Mouse (Mus musculus): ENCODE data around the gene Tnp1. TPM values are rescaled to one million over a fixed set of nuclear protein-coding genes. Genes with fewer than 3 reads are reported as not detected.

Gene Tnp1
- polyA plus RNA-seq (2012; rRNA removed), result not detected in 2 replicates

GRCm38 (mm10) chr1:73015731-73016130 is at the start of gene Tnp1:
TSS of gene Tnp1 (minus strand) at chr1:73015909.
- no peak for DNase-seq (ENCODE audit: low spot score)

GRCm38 (mm10) chr1:73064336-73064735 is 48.6 kb upstream of the Tnp1 start:
- no peak for DNase-seq (ENCODE audit: low spot score)

- DNase-seq (ENCODE audit: low spot score), result no peak
These were observed 46.0 kb upstream of the Tnp1 start for GRCm38 (mm10) chr1:73061491-73062233.

GRCm38 (mm10) chr1:73060271-73060670 is 44.6 kb upstream of the Tnp1 start:
- DNase-seq (ENCODE audit: low spot score), result no peak

- DNase-seq (ENCODE audit: low spot score), result no peak
These were observed 40.7 kb upstream of the Tnp1 start for GRCm38 (mm10) chr1:73056266-73057001.

- DNase-seq (ENCODE audit: low spot score), result no peak
These were observed 40.1 kb upstream of the Tnp1 start for GRCm38 (mm10) chr1:73055820-73056219.

- no peak for DNase-seq (ENCODE audit: low spot score)
These were observed 39.5 kb upstream of the Tnp1 start for GRCm38 (mm10) chr1:73055206-73055605.

GRCm38 (mm10) chr1:73053545-73054326 is 38.0 kb upstream of the Tnp1 start:
- DNase-seq (ENCODE audit: low spot score), result no peak

GRCm38 (mm10) chr1:73046896-73047672 is 31.4 kb upstream of the Tnp1 start:
- DNase-seq (ENCODE audit: low spot score), result no peak

GRCm38 (mm10) chr1:73045948-73046685 is 30.4 kb upstream of the Tnp1 start:
- no peak for DNase-seq (ENCODE audit: low spot score)

GRCm38 (mm10) chr1:73043671-73044070 is 28.0 kb upstream of the Tnp1 start:
- no peak for DNase-seq (ENCODE audit: low spot score)

- DNase-seq (ENCODE audit: low spot score), result no peak
These were observed 25.1 kb upstream of the Tnp1 start for GRCm38 (mm10) chr1:73040691-73041425.

- DNase-seq (ENCODE audit: low spot score), result no peak
These were observed 22.8 kb upstream of the Tnp1 start for GRCm38 (mm10) chr1:73038532-73038931.

- DNase-seq (ENCODE audit: low spot score), result no peak
These were observed 20.8 kb upstream of the Tnp1 start for GRCm38 (mm10) chr1:73036536-73036935.

- DNase-seq (ENCODE audit: low spot score), result no peak
These were observed 20.0 kb upstream of the Tnp1 start for GRCm38 (mm10) chr1:73035726-73036125.

GRCm38 (mm10) chr1:73032491-73032890 is 16.8 kb upstream of the Tnp1 start:
- DNase-seq (ENCODE audit: low spot score), result no peak

- DNase-seq (ENCODE audit: low spot score), result no peak
These were observed 13.0 kb upstream of the Tnp1 start for GRCm38 (mm10) chr1:73028741-73029140.

- DNase-seq (ENCODE audit: low spot score), result no peak
These were observed 11.7 kb upstream of the Tnp1 start for GRCm38 (mm10) chr1:73027381-73027780.

- DNase-seq (ENCODE audit: low spot score), result no peak
These were observed 11.1 kb upstream of the Tnp1 start for GRCm38 (mm10) chr1:73026786-73027299.

- DNase-seq (ENCODE audit: low spot score), result no peak
These were observed 10.4 kb upstream of the Tnp1 start for GRCm38 (mm10) chr1:73026157-73026556.

Measured in urinary bladder, adult 2 months (tissue).